10 mouse cellular contexts compared by ENCODE assay signal in the genomic region with DNA sequence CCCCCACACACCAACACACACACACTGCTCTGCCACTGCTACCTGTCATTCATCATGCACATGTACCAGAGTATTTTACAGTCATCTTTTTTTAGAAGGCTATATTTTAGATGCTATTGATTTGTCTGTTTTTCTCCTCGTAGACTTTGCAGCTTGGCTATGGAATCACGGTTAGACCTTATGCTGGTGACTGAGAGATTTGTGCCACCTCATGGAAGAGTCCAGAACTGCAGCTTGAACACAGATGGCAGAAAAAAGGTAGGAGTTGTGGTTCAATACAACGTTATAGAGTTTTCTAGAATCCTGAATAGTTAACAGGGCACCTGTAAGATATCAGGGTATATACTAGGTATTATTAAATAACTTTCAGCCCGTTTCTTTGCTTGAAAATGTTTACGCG. TPM values are rescaled to one million over a fixed set of nuclear protein-coding genes. Genes with fewer than 3 reads are reported as not detected.
DNase-seq lines count a peak whose midpoint lies in the region; ATAC-seq and TF ChIP-seq lines count a peak whose summit lies in the region.
"Had no signal": no experiment of that assay in that cellular context is flagged by ENCODE, and none has a peak within 500 bp of the region (broad histone marks: within the 10 kb centered on the region; RNA-seq: fewer than 3 reads in every experiment).

No protein-coding gene starts in this region.

- no peak overlapping the region for H3K4me2 ChIP-seq in intestine, postnatal 0 days (replicated peaks; ENCODE audit: low read depth)
- H3K4me2 ChIP-seq in intestine, embryonic 16.5 days (ENCODE audit: low read depth, low read length): no peak overlapping the region
- no peak overlapping the region for H3K4me2 ChIP-seq in kidney, postnatal 0 days (ENCODE audit: low read length)
- no peak overlapping the region for H3K4me2 ChIP-seq in liver, postnatal 0 days (ENCODE audit: low read depth, low read length)
- H3K4me2 ChIP-seq: liver, embryonic 13.5 days had no signal

- H3K4me3 ChIP-seq in intestine, postnatal 0 days (ENCODE audit: low read depth, low read length): no peak overlapping the region
- H3K4me3 ChIP-seq in intestine, embryonic 16.5 days (ENCODE audit: low read length): no peak overlapping the region
- no peak overlapping the region for H3K4me3 ChIP-seq in kidney, postnatal 0 days (replicated peaks; ENCODE audit: low read depth, low read length)
- no peak overlapping the region for H3K4me3 ChIP-seq in liver, postnatal 0 days (ENCODE audit: low read depth, low read length)
- H3K4me3 ChIP-seq: liver, embryonic 13.5 days had no signal

- no peak for TF ChIP-seq EP300 in liver, postnatal 0 days (IDR thresholded peaks at IDR 0.05; ENCODE audit: low read depth)

- H3K36me3 ChIP-seq in intestine, postnatal 0 days (ENCODE audit: control insufficient read depth, insufficient read depth): no peaks in the 10 kb centered on the region
- H3K36me3 ChIP-seq in intestine, embryonic 16.5 days (ENCODE audit: control insufficient read depth, insufficient read depth, low read length): no peaks in the 10 kb centered on the region
- no peaks in the 10 kb centered on the region for H3K36me3 ChIP-seq in kidney, postnatal 0 days (ENCODE audit: insufficient read depth, low read length)
- H3K36me3 ChIP-seq in liver, postnatal 0 days (replicated peaks; ENCODE audit: insufficient read depth, low read length): no peaks in the 10 kb centered on the region
- H3K36me3 ChIP-seq: liver, embryonic 13.5 days had no signal

- TF ChIP-seq CTCF in intestine, postnatal 0 days (IDR thresholded peaks at IDR 0.05; ENCODE audit: low read depth): peak; percentile 70
- peak; percentile 70 for TF ChIP-seq CTCF in kidney, postnatal 0 days (IDR thresholded peaks at IDR 0.05; ENCODE audit: low read depth)
- TF ChIP-seq CTCF in liver, postnatal 0 days (IDR thresholded peaks at IDR 0.05; ENCODE audit: low read depth): peak; percentile 69

- no peak for ATAC-seq in intestine, postnatal 0 days
- no peak for ATAC-seq in intestine, embryonic 16.5 days
- no peak for ATAC-seq in kidney, postnatal 0 days (replicated peaks; ENCODE audit: low FRiP score, low read depth)
- no peak for ATAC-seq in liver, postnatal 0 days

- DNase-seq in ZHBTc4 (ENCODE audit: low read depth, low spot score): peak; percentile 50
- DNase-seq in embryo, embryonic 9.5 days (ENCODE audit: extremely low spot score): peak; percentile 14
- DNase-seq in kidney, postnatal 0 days (ENCODE audit: low spot score): peak; percentile 33
- peak; percentile 33 for DNase-seq in liver, postnatal 0 days
- DNase-seq in right cerebral cortex, postnatal 25 days: peak; percentile 52
- DNase-seq in T-cell, adult 2 months (ENCODE audit: low spot score): no peak
- DNase-seq: liver, embryonic 13.5 days had no signal

- H3K4me1 ChIP-seq in intestine, postnatal 0 days (replicated peaks; ENCODE audit: control insufficient read depth, insufficient read depth, low read length): no peaks in the 10 kb centered on the region
- H3K4me1 ChIP-seq in intestine, embryonic 16.5 days (ENCODE audit: control insufficient read depth, insufficient read depth, low read length): no peaks in the 10 kb centered on the region
- no peaks in the 10 kb centered on the region for H3K4me1 ChIP-seq in kidney, postnatal 0 days (replicated peaks; ENCODE audit: insufficient read depth, low read length)
- no peaks in the 10 kb centered on the region for H3K4me1 ChIP-seq in liver, postnatal 0 days (ENCODE audit: insufficient read depth)
- H3K4me1 ChIP-seq: liver, embryonic 13.5 days had no signal

- 41% methylated on average over 6 of the region's 6 CpGs for WGBS in intestine, postnatal 0 days
- 41% methylated on average over 6 of the region's 6 CpGs for WGBS in intestine, embryonic 16.5 days
- 47% methylated on average over 6 of the region's 6 CpGs for WGBS in kidney, postnatal 0 days
- 42% methylated on average over 6 of the region's 6 CpGs for WGBS in liver, postnatal 0 days (ENCODE audit: insufficient replicate concordance)

- H3K27me3 ChIP-seq in intestine, postnatal 0 days (replicated peaks; ENCODE audit: control insufficient read depth, insufficient read depth, low read length): no peaks in the 10 kb centered on the region
- H3K27me3 ChIP-seq in intestine, embryonic 16.5 days (replicated peaks; ENCODE audit: control insufficient read depth, insufficient read depth, low read length): no peaks in the 10 kb centered on the region
- no peaks in the 10 kb centered on the region for H3K27me3 ChIP-seq in kidney, postnatal 0 days (ENCODE audit: insufficient read depth, low read length)
- no peaks in the 10 kb centered on the region for H3K27me3 ChIP-seq in liver, postnatal 0 days (ENCODE audit: insufficient read depth, low read length)
- H3K27me3 ChIP-seq: liver, embryonic 13.5 days had no signal

- H3K9ac ChIP-seq in intestine, postnatal 0 days (ENCODE audit: low read depth, low read length): no peak overlapping the region
- no peak overlapping the region for H3K9ac ChIP-seq in intestine, embryonic 16.5 days (ENCODE audit: low read depth, low read length)
- no peak overlapping the region for H3K9ac ChIP-seq in kidney, postnatal 0 days (ENCODE audit: low read depth, low read length)
- no peak overlapping the region for H3K9ac ChIP-seq in liver, postnatal 0 days (replicated peaks)
- H3K9ac ChIP-seq: liver, embryonic 13.5 days had no signal

- H3K9me3 ChIP-seq in intestine, postnatal 0 days (ENCODE audit: control insufficient read depth): no peaks in the 10 kb centered on the region
- H3K9me3 ChIP-seq in intestine, embryonic 16.5 days (ENCODE audit: control insufficient read depth, low read length): no peaks in the 10 kb centered on the region
- H3K9me3 ChIP-seq in kidney, postnatal 0 days (replicated peaks; ENCODE audit: low read length): no peaks in the 10 kb centered on the region
- no peaks in the 10 kb centered on the region for H3K9me3 ChIP-seq in liver, postnatal 0 days (ENCODE audit: low read length)
- H3K9me3 ChIP-seq: liver, embryonic 13.5 days had no signal

- H3K27ac ChIP-seq in intestine, postnatal 0 days (ENCODE audit: low read depth, low read length): no peak overlapping the region
- H3K27ac ChIP-seq in intestine, embryonic 16.5 days (ENCODE audit: low read length): no peak overlapping the region
- H3K27ac ChIP-seq in kidney, postnatal 0 days: no peak overlapping the region
- H3K27ac ChIP-seq in liver, postnatal 0 days (ENCODE audit: low read depth): no peak overlapping the region
- H3K27ac ChIP-seq: liver, embryonic 13.5 days had no signal

RNA-seq across cellular contexts. Expression of gene Nxf3, which starts 22.9 kb away (rescaled TPM):
- 0.22 and 0.27 TPM in 2 replicates for polyA plus RNA-seq in intestine, postnatal 0 days (2015; fragmentation: Nextera tagmentation; extraction: Ambion mirVana)
- polyA plus RNA-seq in intestine, embryonic 16.5 days (2015; fragmentation: Nextera tagmentation; extraction: Ambion mirVana): 0.11 and 0.12 TPM in 2 replicates
- polyA plus RNA-seq in kidney, postnatal 0 days (2015; fragmentation: Nextera tagmentation; extraction: Ambion mirVana): 0.04 TPM in 1 of 2 replicates, not detected in the other
- 0.07 and 0.09 TPM in 2 replicates for polyA plus RNA-seq in liver, postnatal 0 days (2015; fragmentation: Nextera tagmentation; extraction: Ambion mirVana)
- polyA plus RNA-seq: stomach, embryonic 16.5 days had no signal

RNA-seq across cellular contexts. Expression of gene Bex4, which starts 30.9 kb away (rescaled TPM):
- polyA plus RNA-seq in intestine, postnatal 0 days (2015; fragmentation: Nextera tagmentation; extraction: Ambion mirVana): 235 and 294 TPM in 2 replicates
- polyA plus RNA-seq in intestine, embryonic 16.5 days (2015; fragmentation: Nextera tagmentation; extraction: Ambion mirVana): 242 and 258 TPM in 2 replicates
- 59.2 and 59.8 TPM in 2 replicates for polyA plus RNA-seq in kidney, postnatal 0 days (2015; fragmentation: Nextera tagmentation; extraction: Ambion mirVana)
- 111 and 121 TPM in 2 replicates for polyA plus RNA-seq in liver, postnatal 0 days (2015; fragmentation: Nextera tagmentation; extraction: Ambion mirVana)

RNA-seq across cellular contexts. Expression of gene Bex2, which starts 39.9 kb away (rescaled TPM):
- polyA plus RNA-seq in intestine, postnatal 0 days (2015; fragmentation: Nextera tagmentation; extraction: Ambion mirVana): 55.0 and 58.5 TPM in 2 replicates
- 106 and 108 TPM in 2 replicates for polyA plus RNA-seq in intestine, embryonic 16.5 days (2015; fragmentation: Nextera tagmentation; extraction: Ambion mirVana)
- 74.9 and 76.2 TPM in 2 replicates for polyA plus RNA-seq in kidney, postnatal 0 days (2015; fragmentation: Nextera tagmentation; extraction: Ambion mirVana)
- 141 and 149 TPM in 2 replicates for polyA plus RNA-seq in liver, postnatal 0 days (2015; fragmentation: Nextera tagmentation; extraction: Ambion mirVana)
